Mouse (Mus musculus): ENCODE results near the gene Rspo4.

The Rspo4 gene

DNA sequence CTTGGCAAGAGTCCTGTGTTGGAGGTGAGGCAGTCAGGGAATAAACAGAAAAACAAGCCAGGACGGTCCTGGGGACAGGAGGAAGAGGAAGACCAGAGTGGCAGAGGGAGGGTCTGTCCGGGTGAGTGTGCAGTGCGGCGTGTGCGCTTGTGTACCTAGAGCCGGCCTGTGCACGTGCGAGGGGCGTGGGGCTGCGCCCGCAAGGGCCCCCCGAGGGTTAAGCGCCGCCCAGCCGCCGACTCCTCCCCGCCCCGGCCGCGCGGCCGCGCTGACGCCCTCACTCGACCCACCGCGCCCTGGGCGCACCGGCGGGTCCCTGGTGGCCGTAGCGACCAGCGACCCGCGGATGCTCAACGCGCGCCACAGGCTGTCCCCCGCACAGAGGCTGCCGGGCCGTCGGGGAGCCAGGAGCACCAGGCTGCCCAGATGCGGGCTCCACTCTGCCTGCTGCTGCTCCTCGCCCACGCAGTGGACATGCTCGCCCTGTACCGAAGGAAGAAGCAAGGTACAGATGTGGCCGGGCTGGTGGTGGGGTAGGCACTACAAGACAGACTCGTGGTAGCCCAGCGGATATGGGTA, at the start of gene Rspo4:
TSS of gene Rspo4 (plus strand) at position 280 of the 579 bp plus-strand sequence.
- no peak for DNase-seq (ENCODE audit: low read depth, low spot score)

GRCm38 (mm10) chr2:151815586-151815985, 27.1 kb upstream of the Rspo4 start:
- no peak for DNase-seq (ENCODE audit: low read depth, low spot score)

GRCm38 (mm10) chr2:151862257-151862810, 19.6 kb downstream of the Rspo4 start:
- peak; percentile 17 for DNase-seq (ENCODE audit: low read depth, low spot score)

GRCm38 (mm10) chr2:151864941-151865340, 22.2 kb downstream of the Rspo4 start:
- DNase-seq (ENCODE audit: low read depth, low spot score), result no peak

- DNase-seq (ENCODE audit: low read depth, low spot score), result peak; percentile 39
Observed at GRCm38 (mm10) chr2:151866487-151866886, 23.8 kb downstream of the Rspo4 start.

GRCm38 (mm10) chr2:151868196-151868595, 25.5 kb downstream of the Rspo4 start:
- no peak for DNase-seq (ENCODE audit: low read depth, low spot score)

GRCm38 (mm10) chr2:151874551-151874950, 31.8 kb downstream of the Rspo4 start:
- peak; percentile 9 for DNase-seq (ENCODE audit: low read depth, low spot score)

GRCm38 (mm10) chr2:151876012-151876485, 33.3 kb downstream of the Rspo4 start:
- peak; percentile 66 for DNase-seq (ENCODE audit: low read depth, low spot score)

- no peak for DNase-seq (ENCODE audit: low read depth, low spot score)
Observed at GRCm38 (mm10) chr2:151878645-151879044, 35.9 kb downstream of the Rspo4 start.

DNA sequence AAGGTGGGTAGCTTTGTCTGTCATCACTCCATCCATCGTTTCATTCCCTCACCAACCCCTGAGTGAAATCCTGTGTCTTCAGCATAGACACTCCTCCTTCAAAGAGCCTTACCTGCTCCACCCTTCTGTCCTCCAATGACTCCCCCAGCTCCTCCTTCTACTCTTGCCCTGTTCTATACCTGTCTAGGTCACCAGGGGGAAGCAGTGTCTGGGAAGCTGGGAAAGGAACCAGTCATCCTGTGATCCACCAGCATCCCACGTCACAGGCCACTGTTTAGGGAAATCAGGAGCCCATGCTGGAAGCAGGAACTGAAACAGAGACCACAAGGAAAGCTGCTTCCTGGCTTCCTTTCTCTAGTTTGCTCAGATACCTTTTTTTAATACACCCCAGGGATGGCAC, 37.0 kb downstream of the Rspo4 start:
- no peak for DNase-seq (ENCODE audit: low read depth, low spot score)

GRCm38 (mm10) chr2:151891031-151891430, 48.3 kb downstream of the Rspo4 start:
- no peak for DNase-seq (ENCODE audit: low read depth, low spot score)

DNA sequence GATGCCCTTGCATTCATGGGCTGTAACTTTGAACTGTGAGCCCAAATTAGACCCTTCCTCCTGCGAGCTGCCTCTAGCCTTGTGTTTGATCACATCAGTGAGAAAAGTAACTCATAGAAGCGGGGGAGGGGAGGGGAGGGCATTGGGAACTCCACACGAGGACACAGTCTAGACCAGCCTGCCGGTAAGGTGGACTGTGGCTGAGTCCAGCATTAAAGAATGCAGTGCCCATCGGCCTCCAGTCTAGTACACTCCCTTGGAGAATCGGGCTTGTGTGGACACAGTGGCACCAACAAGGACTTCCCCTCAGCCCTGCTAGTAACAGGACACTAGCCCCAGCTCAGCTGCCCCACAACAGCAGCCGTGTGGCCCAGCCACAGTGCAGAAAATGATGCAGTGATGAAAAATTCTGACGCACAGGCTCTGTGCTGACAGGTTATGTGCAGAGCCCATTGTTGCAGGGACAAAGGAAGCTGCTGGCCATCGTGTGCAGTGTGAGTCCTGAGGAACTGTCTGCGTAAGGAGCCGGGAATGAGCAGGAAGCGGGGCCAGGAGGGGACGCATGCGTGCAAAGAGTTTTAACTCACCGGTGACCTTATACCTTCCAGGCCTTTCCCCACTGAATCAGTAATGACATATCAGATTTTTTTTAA, 50.5 kb downstream of the Rspo4 start:
- DNase-seq (ENCODE audit: low read depth, low spot score), result no peak

DNA sequence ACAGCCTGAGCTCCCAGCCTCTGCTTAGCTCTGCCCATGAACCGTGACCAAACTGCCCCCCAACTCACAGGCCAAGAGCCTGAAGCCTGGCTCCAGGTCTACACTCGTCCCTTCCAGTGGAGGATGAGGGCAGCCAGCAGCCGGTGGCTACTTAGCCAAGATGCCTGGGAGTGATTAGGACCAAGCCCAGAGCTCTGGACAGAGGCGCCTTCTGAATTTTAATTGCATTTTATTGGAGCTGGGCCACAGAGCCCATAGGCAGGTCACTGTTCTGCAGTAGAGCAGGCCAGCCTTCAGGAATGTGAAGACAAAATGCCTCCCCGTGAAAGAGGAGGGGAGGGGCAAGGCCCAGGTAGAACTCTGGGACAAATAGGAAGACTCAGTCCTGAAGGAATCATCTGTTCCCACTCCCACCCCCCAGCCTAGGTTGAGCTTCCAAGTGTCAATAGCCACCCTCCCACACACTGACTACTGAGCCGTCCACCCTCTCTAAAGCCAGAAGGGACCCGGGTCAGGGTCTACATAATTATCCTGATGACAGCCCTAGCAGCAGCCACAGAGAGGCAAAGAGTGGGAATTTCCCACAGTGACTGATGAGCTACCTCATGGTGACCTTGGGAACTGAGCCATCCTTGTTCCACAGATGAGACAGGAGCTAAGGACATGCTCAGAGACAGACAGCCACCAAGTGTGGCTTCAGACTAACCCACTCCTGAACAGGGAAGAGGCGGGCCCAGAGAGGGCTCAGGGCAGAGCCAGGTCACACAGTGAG, 51.7 kb downstream of the Rspo4 start:
- DNase-seq (ENCODE audit: low read depth, low spot score), result no peak

- no peak for DNase-seq (ENCODE audit: low read depth, low spot score)
Observed at GRCm38 (mm10) chr2:151895911-151896310, 53.2 kb downstream of the Rspo4 start.

DNA sequence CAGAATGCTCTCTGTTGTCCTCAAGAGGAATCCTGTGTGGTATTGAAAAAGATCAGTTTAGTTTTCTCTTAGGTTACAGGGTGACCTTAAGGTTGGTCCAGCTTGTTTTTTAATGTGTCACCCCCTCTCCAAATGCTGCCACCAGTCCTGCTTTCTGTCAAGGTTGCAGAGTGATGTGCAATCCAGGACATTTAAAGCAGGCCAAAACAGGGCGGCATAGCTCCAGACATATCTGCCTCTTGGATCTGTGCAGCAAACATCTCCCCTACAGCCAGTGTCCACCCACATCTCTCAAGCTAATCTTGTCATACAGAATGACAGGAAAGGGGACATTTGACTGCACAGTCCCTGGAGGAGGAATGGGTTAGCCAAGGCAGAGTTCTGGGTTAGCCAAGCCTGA, 55.4 kb downstream of the Rspo4 start:
- no peak for DNase-seq (ENCODE audit: low read depth, low spot score)

DNA sequence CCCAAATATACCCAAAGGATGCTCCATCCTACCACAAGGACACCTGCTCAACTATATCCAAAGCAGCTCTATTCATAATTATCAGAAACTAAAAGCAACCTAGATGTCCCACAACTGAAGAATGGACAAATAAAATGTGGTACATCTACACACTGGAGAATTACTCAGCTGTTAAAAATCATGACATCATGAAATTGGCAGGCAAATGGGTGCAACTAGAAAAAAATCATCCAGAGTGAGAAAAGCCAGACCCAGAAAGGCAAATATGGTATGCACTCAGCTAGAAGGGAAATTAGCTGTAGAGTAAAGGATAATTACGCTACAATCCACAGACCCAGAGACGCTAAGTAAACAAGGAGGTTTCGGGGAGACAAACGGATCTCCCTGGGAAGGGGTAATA, 58.1 kb downstream of the Rspo4 start:
- DNase-seq (ENCODE audit: low read depth, low spot score), result no peak

DNA sequence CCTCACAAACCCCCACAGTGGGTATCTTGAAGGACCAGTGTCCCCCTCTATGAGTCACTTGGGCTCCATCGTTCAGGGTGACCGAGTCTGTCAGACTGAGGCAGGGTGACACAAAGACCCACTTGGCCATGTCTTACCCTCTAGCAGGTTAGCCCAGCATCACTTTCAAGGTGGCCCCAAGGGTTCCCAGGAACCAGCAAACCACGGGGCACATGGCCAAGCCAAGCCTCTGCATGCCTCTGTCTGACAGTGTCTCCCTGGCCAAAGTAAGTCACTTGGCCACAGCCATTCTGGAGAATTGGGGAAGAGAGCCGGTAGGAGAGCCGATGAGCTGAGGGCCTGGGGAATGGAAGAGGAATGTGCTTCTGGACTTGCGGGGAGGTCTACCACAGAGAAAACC, 60.5 kb downstream of the Rspo4 start:
- no peak for DNase-seq (ENCODE audit: low read depth, low spot score)

GRCm38 (mm10) chr2:151903933-151904332, 61.2 kb downstream of the Rspo4 start:
- DNase-seq (ENCODE audit: low read depth, low spot score), result no peak

DNA sequence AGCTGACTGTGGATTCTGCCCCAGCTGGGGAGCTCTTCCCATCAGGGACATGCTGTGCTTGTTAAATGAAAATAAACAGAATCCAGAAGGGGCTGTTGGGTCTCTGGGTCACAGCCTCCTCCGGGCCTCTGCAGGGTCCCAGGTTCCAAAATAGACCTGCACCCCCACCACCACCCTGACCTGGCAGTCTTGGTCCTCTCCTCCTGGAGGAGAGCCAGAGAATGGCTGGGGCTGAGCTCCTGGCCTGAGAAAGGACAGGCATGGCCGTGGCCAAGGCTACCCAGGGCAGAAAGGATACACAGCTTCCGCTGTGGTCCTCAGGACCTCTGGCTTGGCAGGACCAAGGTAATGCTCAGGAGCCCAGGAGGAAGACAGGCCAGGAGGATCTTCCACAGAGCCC, 61.9 kb downstream of the Rspo4 start:
- no peak for DNase-seq (ENCODE audit: low read depth, low spot score)

DNA sequence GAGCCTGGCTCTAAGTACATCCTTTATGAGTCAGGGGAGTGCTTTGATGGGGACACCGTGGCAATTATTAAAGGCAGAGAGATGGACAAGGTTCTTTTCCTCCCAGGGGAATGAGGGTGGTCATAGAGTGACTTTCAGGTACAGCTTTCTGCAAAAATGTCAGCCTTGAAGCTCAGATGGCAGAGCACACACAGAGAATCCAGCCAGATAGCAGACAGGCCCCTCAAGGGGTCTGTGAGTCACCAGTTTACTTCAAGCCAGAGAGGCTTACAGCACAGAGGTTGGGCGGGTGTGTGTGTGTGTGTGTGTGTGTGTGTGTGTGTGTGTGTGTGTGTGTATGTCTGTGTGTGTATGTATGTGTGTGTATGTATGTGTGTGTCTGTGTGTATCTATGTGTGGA, 64.3 kb downstream of the Rspo4 start:
- DNase-seq (ENCODE audit: low read depth, low spot score), result no peak

GRCm38 (mm10) chr2:151909386-151909785, 66.7 kb downstream of the Rspo4 start:
- DNase-seq (ENCODE audit: low read depth, low spot score), result no peak

DNA sequence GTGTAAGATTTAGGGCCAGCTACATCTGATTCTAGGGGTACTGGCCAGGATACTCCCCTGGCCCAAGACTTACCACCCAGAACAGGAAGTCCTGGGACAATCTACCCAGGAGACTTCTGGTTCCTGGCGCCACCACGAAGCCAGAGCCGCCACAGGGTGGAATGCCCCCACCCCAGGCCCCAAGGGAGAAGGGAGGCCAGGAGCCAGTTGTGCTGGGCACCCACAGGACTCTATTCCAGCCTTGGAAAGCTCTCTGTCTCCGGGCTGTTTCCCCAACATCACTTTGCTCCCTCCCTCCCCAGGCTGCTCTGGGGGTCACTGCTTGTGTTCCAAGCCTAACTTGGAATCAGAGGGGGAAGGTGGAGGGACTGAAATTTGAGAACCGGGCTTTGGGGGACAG, 67.8 kb downstream of the Rspo4 start:
- DNase-seq (ENCODE audit: low read depth, low spot score), result no peak
